Mouse (Mus musculus): ENCODE measurements at regions not wholly inside any gene's neighbourhood (a gene's known extent, or its start where the extent isn't known, plus 50 kb on each side); places are given as distances from the start of the nearest gene placed in this dataset.

DNA sequence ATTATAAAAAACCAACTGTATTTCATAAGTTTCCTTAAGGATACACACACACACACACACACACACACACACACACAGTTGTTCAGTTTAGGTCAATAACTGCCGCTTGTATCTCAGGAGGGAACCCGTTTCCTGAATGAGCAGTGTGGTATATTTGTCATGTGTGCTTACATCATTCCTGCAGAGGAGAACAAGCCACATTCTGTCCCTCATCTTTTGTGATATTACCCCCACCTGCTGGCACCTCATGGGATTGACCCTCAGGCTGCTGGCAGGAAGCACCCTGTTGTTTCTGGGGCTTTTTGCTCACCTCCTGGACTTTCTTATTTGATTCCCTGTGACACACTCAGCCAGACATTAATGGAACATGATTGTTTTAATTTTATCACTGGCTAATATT, 66.4 kb upstream of the Htr1a start:
- WGBS = 0% methylated on average over 2 of the region's 2 CpGs
- DNase-seq (ENCODE audit: low spot score) = peak; percentile 78
- no peaks in the 10 kb centered on the region for H3K4me1 ChIP-seq (replicated peaks; ENCODE audit: control insufficient read depth, insufficient read depth)
- H3K36me3 ChIP-seq (ENCODE audit: control insufficient read depth, insufficient read depth, low read length) = no peaks in the 10 kb centered on the region
- H3K9me3 ChIP-seq (ENCODE audit: control insufficient read depth, low read length) = no peaks in the 10 kb centered on the region
- H3K27me3 ChIP-seq (ENCODE audit: control insufficient read depth, insufficient read depth, low read length) = no peaks in the 10 kb centered on the region
- H3K4me2 ChIP-seq (replicated peaks; ENCODE audit: low read depth) = no peak overlapping the region
- H3K9ac ChIP-seq (ENCODE audit: low read length) = no peak overlapping the region
- H3K27ac ChIP-seq (replicated peaks) = no peak overlapping the region
- TF ChIP-seq CTCF (IDR thresholded peaks at IDR 0.05; ENCODE audit: low read depth) = peak; percentile 82
- no peak for TF ChIP-seq EP300 (optimal IDR thresholded peaks at IDR 0.05)
- H3K4me3 ChIP-seq (ENCODE audit: low read depth, low read length) = no peak overlapping the region
- peak; percentile 89 for ATAC-seq (ENCODE audit: low FRiP score, low TSS enrichment)

DNA sequence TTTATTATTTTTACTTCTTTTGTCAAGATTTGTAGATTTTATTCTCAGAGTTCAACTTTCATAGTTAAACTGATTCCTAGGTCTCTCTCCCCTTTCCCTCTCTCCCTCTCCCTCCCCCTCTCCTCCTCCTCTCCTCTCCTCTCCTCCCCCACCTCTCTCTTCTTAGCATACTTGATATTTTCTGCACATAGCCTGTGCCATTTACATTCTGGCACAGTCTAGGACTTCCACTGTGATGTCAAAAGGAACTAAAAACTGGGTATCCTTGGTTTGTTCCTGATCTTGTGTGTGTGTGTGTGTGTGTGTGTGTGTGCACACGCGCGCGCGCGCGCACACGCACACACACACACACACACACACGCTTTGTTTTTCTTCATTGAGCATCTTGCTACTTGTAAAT, 64.9 kb upstream of the Htr1a start:
- Histone ChIP-seq H3K27ac (replicated peaks) (no peak overlapping the region), H3K9me3 (ENCODE audit: control insufficient read depth, low read length) (no peaks in the 10 kb centered on the region), H3K27me3 (ENCODE audit: control insufficient read depth, insufficient read depth, low read length) (no peaks in the 10 kb centered on the region), H3K9ac (ENCODE audit: low read length) (no peak overlapping the region), H3K36me3 (ENCODE audit: control insufficient read depth, insufficient read depth, low read length) (no peaks in the 10 kb centered on the region), H3K4me2 (replicated peaks; ENCODE audit: low read depth) (no peak overlapping the region), H3K4me3 (ENCODE audit: low read depth, low read length) (no peak overlapping the region), H3K4me1 (replicated peaks; ENCODE audit: control insufficient read depth, insufficient read depth) (no peaks in the 10 kb centered on the region)
- TF ChIP-seq EP300 (optimal IDR thresholded peaks at IDR 0.05) (no peak), CTCF (IDR thresholded peaks at IDR 0.05; ENCODE audit: low read depth) (no peak)
- WGBS = 80% methylated on average over 9 of the region's 9 CpGs
- ATAC-seq (ENCODE audit: low FRiP score, low TSS enrichment) (no peak), DNase-seq (ENCODE audit: low spot score) (no peak)

DNA sequence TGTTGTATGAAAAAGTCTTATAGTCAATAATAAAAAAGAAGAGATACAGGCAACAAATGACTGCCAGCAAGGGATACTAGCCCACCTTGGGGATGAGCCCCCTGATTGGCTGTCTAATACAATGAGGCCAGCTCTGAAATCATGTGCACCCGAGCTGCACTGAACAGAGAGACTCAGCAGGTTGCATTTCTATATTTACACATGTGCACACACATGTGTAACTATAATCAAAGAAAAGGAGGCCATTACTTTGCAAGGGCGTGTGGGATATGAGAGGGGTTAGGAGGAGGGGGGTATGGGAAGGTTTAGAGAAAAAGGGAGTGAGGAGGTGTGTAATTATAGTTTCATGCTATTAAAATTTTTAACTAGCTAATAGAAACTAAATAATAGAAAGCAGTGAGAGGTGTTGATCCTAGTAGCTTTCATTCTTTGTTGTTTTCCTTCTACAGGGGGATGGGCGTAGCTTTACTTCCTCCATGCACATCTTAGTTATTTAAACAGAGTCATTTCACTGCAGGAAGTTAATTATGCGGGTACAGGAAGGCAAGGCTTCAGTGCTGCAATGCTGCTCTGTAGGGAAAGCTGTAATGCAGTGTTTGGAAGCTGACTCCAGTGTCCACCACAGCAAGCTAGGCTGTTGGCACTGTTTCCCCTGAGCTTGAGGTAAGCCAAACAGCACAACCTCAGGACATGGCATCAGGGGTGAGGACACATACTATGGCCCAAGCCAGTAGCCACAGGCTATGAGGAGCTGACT, 56.2 kb upstream of the Htr1a start:
- no peak overlapping the region for H3K4me3 ChIP-seq (ENCODE audit: low read depth, low read length)
- no peak overlapping the region for H3K4me2 ChIP-seq (replicated peaks; ENCODE audit: low read depth)
- DNase-seq (ENCODE audit: low spot score) (no peak), ATAC-seq (ENCODE audit: low FRiP score, low TSS enrichment) (no peak)
- no peak overlapping the region for H3K9ac ChIP-seq (ENCODE audit: low read length)
- H3K27ac ChIP-seq (replicated peaks) = no peak overlapping the region
- no peaks in the 10 kb centered on the region for H3K4me1 ChIP-seq (replicated peaks; ENCODE audit: control insufficient read depth, insufficient read depth)
- no peaks in the 10 kb centered on the region for H3K27me3 ChIP-seq (ENCODE audit: control insufficient read depth, insufficient read depth, low read length)
- no peaks in the 10 kb centered on the region for H3K36me3 ChIP-seq (ENCODE audit: control insufficient read depth, insufficient read depth, low read length)
- no peaks in the 10 kb centered on the region for H3K9me3 ChIP-seq (ENCODE audit: control insufficient read depth, low read length)
- 53% methylated on average over 4 of the region's 4 CpGs for WGBS
- TF ChIP-seq EP300 (optimal IDR thresholded peaks at IDR 0.05) (no peak), CTCF (IDR thresholded peaks at IDR 0.05; ENCODE audit: low read depth) (no peak)
